Mouse (Mus musculus): ENCODE results near the gene Rcn3. TPM values are rescaled to one million over a fixed set of nuclear protein-coding genes. Genes with fewer than 3 reads are reported as not detected.
"Not testable (repeated sequence)": the region's sequence is repeated elsewhere in the genome, so short reads cannot be mapped to it uniquely, and the experiment has no call there.

The Rcn3 gene
- polyA plus RNA-seq, 1 experiment: 601 TPM

GRCm38 (mm10) chr7:45102940-45103585 lies 11.0 kb upstream of the Rcn3 start:
- Histone ChIP-seq H3K4me1 (ENCODE audit: control insufficient read depth, insufficient read depth, low read length) (no peaks in the 10 kb centered on the region), H3K4me3 (ENCODE audit: insufficient read depth, low read length) (peak overlapping the region; percentile 12; the same call in 1 of the 2 replicates), H3K27ac (ENCODE audit: insufficient read depth, low read length) (peak overlapping the region; percentile 57)
- no peak for TF ChIP-seq POLR2A (IDR thresholded peaks at IDR 0.05; ENCODE audit: low read depth, low read length)
- TF ChIP-seq CTCF (IDR thresholded peaks at IDR 0.05; ENCODE audit: borderline replicate concordance, insufficient read depth, low read length): no peak

DNA sequence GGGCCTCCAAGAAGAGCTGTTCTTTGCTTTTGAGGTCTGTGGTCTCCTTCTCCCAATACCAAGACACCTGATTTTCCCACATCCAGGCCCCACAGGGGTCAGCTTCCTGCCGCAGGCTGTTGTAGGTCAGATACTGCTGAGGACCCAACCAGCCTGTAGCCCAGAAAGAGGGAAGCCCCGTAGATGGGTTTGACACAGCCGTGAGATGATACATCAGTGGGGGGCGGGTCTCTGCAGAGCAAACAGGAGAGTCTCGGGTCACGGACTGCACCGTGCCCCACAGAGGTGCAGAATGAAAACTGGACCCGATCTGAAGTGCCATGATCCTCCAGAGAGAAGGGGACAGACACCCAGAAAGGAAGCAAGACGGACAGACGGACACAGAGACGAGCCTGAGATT lies 10.4 kb upstream of the Rcn3 start:
- TF ChIP-seq POLR2A (IDR thresholded peaks at IDR 0.05; ENCODE audit: low read depth, low read length): no peak
- TF ChIP-seq CTCF (IDR thresholded peaks at IDR 0.05; ENCODE audit: borderline replicate concordance, insufficient read depth, low read length): no peak
- no peak overlapping the region for H3K4me3 ChIP-seq (ENCODE audit: insufficient read depth, low read length)
- H3K4me1 ChIP-seq (ENCODE audit: control insufficient read depth, insufficient read depth, low read length): no peaks in the 10 kb centered on the region
- no peak overlapping the region for H3K27ac ChIP-seq (ENCODE audit: insufficient read depth, low read length)

DNA sequence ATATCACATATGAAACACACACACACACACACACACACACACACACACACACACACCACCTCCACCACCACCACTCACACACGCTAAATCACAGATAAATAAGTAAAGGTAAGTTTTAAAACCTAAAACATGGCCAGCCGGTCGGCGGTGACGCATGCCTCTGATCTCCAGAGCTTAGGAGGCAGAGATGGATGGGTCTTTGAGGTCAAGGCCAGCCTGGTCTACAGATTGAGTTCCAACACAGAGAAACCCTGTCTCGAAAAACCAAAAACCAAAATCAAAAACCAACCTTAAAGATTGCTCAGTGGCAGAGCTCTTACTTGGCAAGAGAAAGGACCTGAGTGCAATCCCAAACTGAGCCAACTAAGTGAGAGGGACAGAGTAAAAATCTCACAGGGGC lies 8.0 kb upstream of the Rcn3 start:
- no peaks in the 10 kb centered on the region for H3K4me1 ChIP-seq (ENCODE audit: control insufficient read depth, insufficient read depth, low read length)
- no peak for TF ChIP-seq POLR2A (IDR thresholded peaks at IDR 0.05; ENCODE audit: low read depth, low read length)
- TF ChIP-seq CTCF (IDR thresholded peaks at IDR 0.05; ENCODE audit: borderline replicate concordance, insufficient read depth, low read length): no peak
- no peak overlapping the region for H3K27ac ChIP-seq (ENCODE audit: insufficient read depth, low read length)
- H3K4me3 ChIP-seq (ENCODE audit: insufficient read depth, low read length): no peak overlapping the region

GRCm38 (mm10) chr7:45098541-45099240 lies 6.7 kb upstream of the Rcn3 start:
- TF ChIP-seq POLR2A (IDR thresholded peaks at IDR 0.05; ENCODE audit: low read depth, low read length) (no peak), CTCF (IDR thresholded peaks at IDR 0.05; ENCODE audit: borderline replicate concordance, insufficient read depth, low read length) (no peak)
- Histone ChIP-seq H3K27ac (ENCODE audit: insufficient read depth, low read length) (no peak overlapping the region), H3K4me3 (ENCODE audit: insufficient read depth, low read length) (no peak overlapping the region), H3K4me1 (ENCODE audit: control insufficient read depth, insufficient read depth, low read length) (no peaks in the 10 kb centered on the region)

DNA sequence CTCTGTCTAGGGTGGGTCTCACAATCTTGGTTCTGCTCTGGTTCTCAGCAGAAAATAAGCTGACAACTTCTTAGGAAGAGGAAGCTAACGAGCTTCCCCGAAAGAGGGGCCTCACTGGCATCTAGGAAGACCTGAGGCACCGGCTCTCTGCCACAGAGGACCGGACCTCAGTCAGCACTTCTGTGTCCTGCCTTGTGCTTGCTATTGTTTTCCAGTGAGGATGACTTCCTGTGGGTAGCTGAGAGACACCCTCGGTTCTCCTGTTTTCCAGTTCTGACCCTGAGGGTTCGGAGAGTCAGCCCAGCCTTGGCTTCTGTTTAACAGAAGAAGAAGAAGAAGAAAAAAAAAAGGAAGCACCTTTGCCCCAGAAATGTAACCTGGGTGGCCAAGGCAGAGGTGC lies 5.5 kb upstream of the Rcn3 start:
- Histone ChIP-seq H3K4me3 (ENCODE audit: insufficient read depth, low read length) (no peak overlapping the region), H3K4me1 (ENCODE audit: control insufficient read depth, insufficient read depth, low read length) (peaks cover 5% of the 10 kb centered on the region; the same call in 1 of the 2 replicates), H3K27ac (ENCODE audit: insufficient read depth, low read length) (no peak overlapping the region)
- TF ChIP-seq POLR2A (IDR thresholded peaks at IDR 0.05; ENCODE audit: low read depth, low read length): no peak
- no peak for TF ChIP-seq CTCF (IDR thresholded peaks at IDR 0.05; ENCODE audit: borderline replicate concordance, insufficient read depth, low read length)

GRCm38 (mm10) chr7:45095965-45096364 lies 3.9 kb upstream of the Rcn3 start:
- H3K4me1 ChIP-seq (ENCODE audit: control insufficient read depth, insufficient read depth, low read length); H3K27ac ChIP-seq (ENCODE audit: insufficient read depth, low read length); H3K4me3 ChIP-seq (ENCODE audit: insufficient read depth, low read length): not testable (repeated sequence)

DNA sequence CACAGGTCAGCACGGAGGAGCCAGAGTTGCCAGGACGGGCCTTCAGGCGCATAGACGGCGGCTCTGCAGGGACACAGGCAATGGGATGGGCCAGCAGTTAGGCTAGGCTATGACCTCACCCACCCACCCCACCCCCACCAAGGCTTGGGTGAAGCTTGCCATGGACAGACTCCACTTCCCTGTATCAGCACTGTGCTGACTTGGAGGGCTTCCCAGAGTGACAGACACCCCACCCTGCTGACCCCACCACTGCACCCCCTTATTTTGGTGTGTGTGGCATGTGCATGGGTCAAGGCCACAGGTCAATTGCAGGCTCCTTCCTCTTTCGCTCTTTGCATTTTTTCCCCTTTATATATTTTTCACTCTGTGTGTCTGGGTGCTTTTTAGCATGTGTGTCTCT lies 3.3 kb upstream of the Rcn3 start:
- no peak overlapping the region for H3K27ac ChIP-seq (ENCODE audit: insufficient read depth, low read length)
- no peak overlapping the region for H3K4me3 ChIP-seq (ENCODE audit: insufficient read depth, low read length)
- H3K4me1 ChIP-seq (ENCODE audit: control insufficient read depth, insufficient read depth, low read length): peaks cover 5% of the 10 kb centered on the region; the same call in 1 of the 2 replicates
- TF ChIP-seq CTCF (IDR thresholded peaks at IDR 0.05; ENCODE audit: borderline replicate concordance, insufficient read depth, low read length) (no peak), POLR2A (IDR thresholded peaks at IDR 0.05; ENCODE audit: low read depth, low read length) (no peak)

- no peak for TF ChIP-seq POLR2A (IDR thresholded peaks at IDR 0.05; ENCODE audit: low read depth, low read length)
- TF ChIP-seq CTCF (IDR thresholded peaks at IDR 0.05; ENCODE audit: borderline replicate concordance, insufficient read depth, low read length): no peak
- peaks cover 5% of the 10 kb centered on the region; the same call in 1 of the 2 replicates for H3K4me1 ChIP-seq (ENCODE audit: control insufficient read depth, insufficient read depth, low read length)
- no peak overlapping the region for H3K27ac ChIP-seq (ENCODE audit: insufficient read depth, low read length)
- no peak overlapping the region for H3K4me3 ChIP-seq (ENCODE audit: insufficient read depth, low read length)
Observed at GRCm38 (mm10) chr7:45094121-45094520, 2.1 kb upstream of the Rcn3 start.

- no peak for TF ChIP-seq CTCF (IDR thresholded peaks at IDR 0.05; ENCODE audit: borderline replicate concordance, insufficient read depth, low read length)
- TF ChIP-seq POLR2A (IDR thresholded peaks at IDR 0.05; ENCODE audit: low read depth, low read length): no peak
- no peak overlapping the region for H3K4me3 ChIP-seq (ENCODE audit: insufficient read depth, low read length)
- H3K4me1 ChIP-seq (ENCODE audit: control insufficient read depth, insufficient read depth, low read length): peaks cover 5% of the 10 kb centered on the region; the same call in 1 of the 2 replicates
- H3K27ac ChIP-seq (ENCODE audit: insufficient read depth, low read length): no peak overlapping the region
Observed at GRCm38 (mm10) chr7:45093516-45093905, 1.5 kb upstream of the Rcn3 start.

DNA sequence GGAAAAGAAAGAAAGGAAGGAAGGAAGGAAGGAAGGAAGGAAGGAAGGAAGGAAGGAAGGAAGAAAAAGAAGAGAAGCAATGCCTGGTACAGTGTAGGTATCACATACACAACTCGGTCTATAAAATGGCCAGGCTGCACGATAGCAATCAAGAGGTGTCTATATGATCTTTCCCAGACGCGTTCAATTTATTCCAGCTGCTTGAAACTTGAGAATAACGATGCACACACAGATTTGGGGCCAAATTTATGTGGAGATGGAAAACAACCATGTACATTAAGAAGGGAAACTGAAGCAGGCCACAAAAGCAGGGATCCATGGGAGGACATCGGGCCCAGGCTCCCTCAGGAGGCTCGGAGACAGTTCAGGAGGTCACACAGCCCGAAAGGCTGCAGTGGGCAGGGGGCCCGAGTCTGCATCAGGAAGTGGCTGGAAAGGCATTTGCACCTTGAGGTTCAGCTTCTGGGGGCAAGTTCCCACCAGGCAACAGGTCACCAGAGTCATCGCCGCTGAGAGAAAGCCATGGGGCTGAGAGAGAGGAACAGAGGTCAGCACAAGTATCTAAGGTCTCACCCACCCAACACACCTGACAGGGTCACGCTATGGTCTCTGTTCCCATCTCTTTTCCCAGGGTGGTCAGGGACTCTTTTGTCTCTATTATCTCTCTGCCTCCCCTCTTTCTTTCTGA lies 951 bp upstream of the Rcn3 start:
- H3K4me3 ChIP-seq (ENCODE audit: insufficient read depth, low read length): no peak overlapping the region
- H3K27ac ChIP-seq (ENCODE audit: insufficient read depth, low read length): 0 out of 2 replicates have a peak overlapping the region, but pooled peaks have one; percentile 35
- H3K4me1 ChIP-seq (ENCODE audit: control insufficient read depth, insufficient read depth, low read length): peaks cover 5% of the 10 kb centered on the region; the same call in 1 of the 2 replicates
- TF ChIP-seq CTCF (IDR thresholded peaks at IDR 0.05; ENCODE audit: borderline replicate concordance, insufficient read depth, low read length) (no peak), POLR2A (IDR thresholded peaks at IDR 0.05; ENCODE audit: low read depth, low read length) (no peak; the same call in 1 of the 2 replicates)

Measured in embryonic fibroblast, embryonic 13.5 days (primary cell).